Mouse (Mus musculus) olfactory bulb, adult 2 months (tissue): ENCODE data around the gene Rnf166.

ENCODE experiments used
- CTCF ChIP-seq: fragments of 200-500 bp; IDR thresholded peaks from 2 replicates; pipeline ENCODE4 v1.5.1; 2012; ENCODE audit warnings: low read depth, mild to moderate bottlenecking, low read length, moderate library complexity; ENCODE audit not compliant: insufficient read depth
- POLR2A ChIP-seq: fragments of 200-500 bp; IDR thresholded peaks from 2 replicates; pipeline ENCODE4 v1.6.1; 2012; ENCODE audit warnings: mild to moderate bottlenecking, low read depth, low read length, moderate library complexity; ENCODE audit not compliant: insufficient read depth

- TF ChIP-seq CTCF, result no peak
- TF ChIP-seq POLR2A, result no peak
These were observed 36.5 kb upstream of the Rnf166 start for GRCm38 (mm10) chr8:122512392-122512791.
